Mouse (Mus musculus) liver, embryonic 14.5 days (tissue): ENCODE data around the gene Ccn2. TPM values are rescaled to one million over a fixed set of nuclear protein-coding genes. Genes with fewer than 3 reads are reported as not detected.

ENCODE experiments used
- ATAC-seq: fragments of 200-750 bp; cut with Nextera tagmentation; 2 replicates; pipeline ENCODE4 v1.8.0; 2017; ENCODE audit warnings: moderate number of reproducible peaks, mild to moderate bottlenecking, moderate library complexity; ENCODE audit not compliant: insufficient read depth
- DNase-seq, 3 experiments: peaks; one replicate each; pipeline ENCODE4 v3.0.0-alpha.2; 2012 to 2013; ENCODE audit warnings: low read depth in 3 of 3, low spot score in 3 of 3
- H3K27ac ChIP-seq: fragments of 300-500 bp; sonication (generic); 2 replicates; pipeline ENCODE4 v1.5.1; 2014; ENCODE audit warnings: moderate library complexity, mild to moderate bottlenecking, control low read depth, inconsistent platforms
- H3K27me3 ChIP-seq: fragments of 300-500 bp; sonication (generic); 2 replicates; pipeline ENCODE4 v1.6.1; 2014; ENCODE audit warnings: mild to moderate bottlenecking, low read length, moderate library complexity; ENCODE audit not compliant: control insufficient read depth, insufficient read depth
- H3K36me3 ChIP-seq: fragments of 300-500 bp; sonication (generic); replicated peaks from 2 replicates; pipeline ENCODE4 v1.6.1; 2014; ENCODE audit warnings: low read depth; ENCODE audit not compliant: control insufficient read depth, insufficient read depth
- H3K4me1 ChIP-seq, 2 experiments: fragments of 200-500 bp in 1 of 2; fragments of 300-500 bp in 1 of 2; sonication (generic) in 1 of 2; replicated peaks; 2 replicates each; pipeline ENCODE4 v1.6.1; 2012 to 2014; ENCODE audit warnings: antibody characterized with exemption in 1 of 2, inconsistent platforms in 1 of 2, low read length in 1 of 2; ENCODE audit not compliant: control insufficient read depth in 2 of 2, insufficient read depth in 2 of 2
- H3K4me2 ChIP-seq: fragments of 300-500 bp; sonication (generic); 2 replicates; pipeline ENCODE4 v1.6.1; 2014; ENCODE audit warnings: low read depth, mild to moderate bottlenecking, control low read depth, moderate library complexity
- H3K4me3 ChIP-seq, 2 experiments: fragments of 200-500 bp in 1 of 2; fragments of 300-500 bp in 1 of 2; sonication (generic) in 1 of 2; 2 replicates each; pipeline ENCODE4 v1.5.1; 2012 to 2014; ENCODE audit warnings: low read depth in 2 of 2, low read length in 2 of 2, mild to moderate bottlenecking in 2 of 2, control low read depth in 1 of 2, inconsistent platforms in 1 of 2, moderate library complexity in 1 of 2; ENCODE audit not compliant: insufficient read depth in 1 of 2
- H3K9ac ChIP-seq: fragments of 300-500 bp; sonication (generic); replicated peaks from 2 replicates; pipeline ENCODE4 v1.6.1; 2014; ENCODE audit warnings: mild to moderate bottlenecking, control low read depth, moderate library complexity
- H3K9me3 ChIP-seq: fragments of 300-500 bp; sonication (generic); 2 replicates; pipeline ENCODE4 v1.6.1; 2016; ENCODE audit warnings: low read length, mixed read lengths; ENCODE audit not compliant: control insufficient read depth
- CTCF ChIP-seq: IDR thresholded peaks from 2 replicates; pipeline ENCODE4 v1.5.1; 2016; ENCODE audit warnings: antibody characterized with exemption, low read depth, control low read depth
- EP300 ChIP-seq: IDR thresholded peaks from 2 replicates; pipeline ENCODE4 v1.6.1; 2016; ENCODE audit warnings: antibody characterized with exemption, low read depth
- WGBS: fragments of 180-500 bp; shearing (Covaris S2); extraction: QIAGEN DNeasy Blood & Tissue Kit; methylation state at CpG from one replicate; pipeline ENCODE4 v1.1.7; 2014; ENCODE audit not compliant: insufficient replicate concordance; 5-methylcytosine and 5-hydroxymethylcytosine counted together
- polyA plus RNA-seq, 2 experiments: library from polyadenylated mRNA; depleted of rRNA in 1 of 2; stranded (reverse) in 1 of 2; unstranded in 1 of 2; fragments of >200 nt; fragmentation: Nextera tagmentation in 1 of 2; extraction: Ambion mirVana in 1 of 2; gene quantifications; 2 replicates each; pipeline versions ENCODE4 v1.2.1 to v1.2.3; 2012 to 2014

Gene Ccn2
- polyA plus RNA-seq (2012; rRNA removed) (1.4 and 2.0 TPM in 2 replicates), polyA plus RNA-seq (2014; fragmentation: Nextera tagmentation; extraction: Ambion mirVana) (0.32 and 0.37 TPM in 2 replicates)

- ATAC-seq (peak; percentile 31; the same call in 1 of the 2 replicates), DNase-seq (no peak)
- Histone ChIP-seq H3K9me3 (no peaks in the 10 kb centered on the region), H3K4me3 (peak within 1 kb of the TSS; percentile 23 to 38), H3K4me2 (peak within 1 kb of the TSS; percentile 44), H3K9ac (no peak within 1 kb of the TSS), H3K4me1 (no peaks in the 10 kb centered on the region; a peak in 1 of 4 replicates), H3K27me3 (peaks cover 13% of the 10 kb centered on the region), H3K27ac (no peak within 1 kb of the TSS), H3K36me3 (no peaks in the 10 kb centered on the region)
- WGBS = under 1% methylated on average over 53 of the region's 53 CpGs
- TF ChIP-seq CTCF (no peak), EP300 (no peak)
Measured at GRCm38 (mm10) chr10:24595250-24596002, at the start of gene Ccn2. Gene Ccn2 (plus strand): TSS chr10:24595442.

- Histone ChIP-seq H3K9ac (no peak overlapping the region), H3K27ac (no peak overlapping the region), H3K9me3 (no peaks in the 10 kb centered on the region), H3K4me1 (no peaks in the 10 kb centered on the region), H3K4me3 (no peak overlapping the region), H3K36me3 (no peaks in the 10 kb centered on the region), H3K4me2 (no peak overlapping the region), H3K27me3 (no peaks in the 10 kb centered on the region)
- DNase-seq = no peak
- WGBS = 64% methylated on average over 1 of the region's 1 CpGs
- no peak for ATAC-seq
- no peak for TF ChIP-seq CTCF
- no peak for TF ChIP-seq EP300
Measured at GRCm38 (mm10) chr10:24552870-24553269, 42.4 kb upstream of the Ccn2 start.

- WGBS = 46% methylated on average over 2 of the region's 2 CpGs
- no peak overlapping the region for H3K9ac ChIP-seq
- TF ChIP-seq CTCF (no peak), EP300 (no peak)
- no peak for DNase-seq
- no peak for ATAC-seq
- H3K9me3 ChIP-seq = no peaks in the 10 kb centered on the region
- H3K4me3 ChIP-seq = no peak overlapping the region
- H3K4me1 ChIP-seq = no peaks in the 10 kb centered on the region
- H3K36me3 ChIP-seq = no peaks in the 10 kb centered on the region
- H3K27ac ChIP-seq = no peak overlapping the region
- H3K27me3 ChIP-seq = no peaks in the 10 kb centered on the region
- H3K4me2 ChIP-seq = no peak overlapping the region
Measured at GRCm38 (mm10) chr10:24554091-24554490, 41.2 kb upstream of the Ccn2 start.

GRCm38 (mm10) chr10:24558366-24558765 is 36.9 kb upstream of the Ccn2 start:
- H3K36me3 ChIP-seq = no peaks in the 10 kb centered on the region

GRCm38 (mm10) chr10:24569691-24570420 is 25.4 kb upstream of the Ccn2 start:
- ATAC-seq = no peak
- 69% methylated on average over 2 of the region's 2 CpGs for WGBS
- no peak overlapping the region for H3K27ac ChIP-seq

More at GRCm38 (mm10) chr10:24558366-24558765, 36.9 kb upstream of the Ccn2 start:
- ATAC-seq = no peak
- H3K27me3 ChIP-seq = no peaks in the 10 kb centered on the region
- DNase-seq = no peak
- H3K27ac ChIP-seq = no peak overlapping the region
- no peak overlapping the region for H3K4me2 ChIP-seq
- no peak overlapping the region for H3K4me3 ChIP-seq
- no peaks in the 10 kb centered on the region for H3K4me1 ChIP-seq
- TF ChIP-seq EP300 (no peak), CTCF (no peak)
- WGBS = 51% methylated on average over 2 of the region's 2 CpGs
- no peaks in the 10 kb centered on the region for H3K9me3 ChIP-seq
- no peak overlapping the region for H3K9ac ChIP-seq

More at GRCm38 (mm10) chr10:24569691-24570420, 25.4 kb upstream of the Ccn2 start:
- no peaks in the 10 kb centered on the region for H3K36me3 ChIP-seq
- H3K4me1 ChIP-seq = no peaks in the 10 kb centered on the region
- no peak overlapping the region for H3K9ac ChIP-seq
- no peak for DNase-seq
- no peak overlapping the region for H3K4me2 ChIP-seq
- H3K4me3 ChIP-seq = no peak overlapping the region
- no peak for TF ChIP-seq CTCF
- TF ChIP-seq EP300 = no peak
- no peaks in the 10 kb centered on the region for H3K27me3 ChIP-seq
- no peaks in the 10 kb centered on the region for H3K9me3 ChIP-seq
